Mouse (Mus musculus) mature B cell (primary cell): ENCODE results near the gene Serac1.

ENCODE experiments used
- in situ Hi-C: fragments of 300-500 bp; cut with MboI; formaldehyde crosslinking; loops from 2 replicates; pipeline ENCODE4 v1.14.3; 2019

Serac1 gene

GRCm38 (mm10) chr17:6079287-6080122 lies at the start of gene Serac1, which contains the start of gene Gtf2h5:
Gene Serac1, minus strand, starts transcription at chr17:6079741.
Gene Gtf2h5, plus strand, starts transcription at chr17:6079786.
- in situ Hi-C loops: no loop called here

- in situ Hi-C loops: no loop called here
Measured at GRCm38 (mm10) chr17:6128039-6128438, 48.5 kb upstream of the Serac1 start.

- in situ Hi-C loops: no loop called here
Measured at GRCm38 (mm10) chr17:6125441-6125840, 45.9 kb upstream of the Serac1 start.

- in situ Hi-C loops: no loop called here
Measured at GRCm38 (mm10) chr17:6123776-6124175, 44.2 kb upstream of the Serac1 start.

DNA sequence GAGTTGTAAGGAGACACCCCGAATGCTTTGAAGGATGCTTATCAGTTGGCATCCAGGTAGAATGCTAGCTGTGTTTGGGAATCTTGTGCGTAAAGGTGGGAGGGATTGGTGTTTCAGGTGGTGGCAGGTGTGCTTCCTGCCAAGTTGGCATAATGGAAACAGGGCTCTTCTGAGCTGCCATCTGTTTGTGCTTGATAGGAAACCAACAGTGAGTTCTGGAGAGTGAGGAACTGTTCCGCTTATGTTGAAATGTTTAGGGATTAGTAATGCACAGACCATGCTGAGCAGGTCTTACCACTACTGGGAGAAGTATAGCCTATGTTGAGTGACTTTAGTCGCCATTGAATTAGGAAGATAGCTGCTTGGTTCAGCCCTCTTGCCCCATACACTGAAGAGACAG lies 39.3 kb upstream of the Serac1 start:
- in situ Hi-C loops: no loop called here

- in situ Hi-C loops: no loop called here
Measured at GRCm38 (mm10) chr17:6117917-6118316, 38.4 kb upstream of the Serac1 start.

DNA sequence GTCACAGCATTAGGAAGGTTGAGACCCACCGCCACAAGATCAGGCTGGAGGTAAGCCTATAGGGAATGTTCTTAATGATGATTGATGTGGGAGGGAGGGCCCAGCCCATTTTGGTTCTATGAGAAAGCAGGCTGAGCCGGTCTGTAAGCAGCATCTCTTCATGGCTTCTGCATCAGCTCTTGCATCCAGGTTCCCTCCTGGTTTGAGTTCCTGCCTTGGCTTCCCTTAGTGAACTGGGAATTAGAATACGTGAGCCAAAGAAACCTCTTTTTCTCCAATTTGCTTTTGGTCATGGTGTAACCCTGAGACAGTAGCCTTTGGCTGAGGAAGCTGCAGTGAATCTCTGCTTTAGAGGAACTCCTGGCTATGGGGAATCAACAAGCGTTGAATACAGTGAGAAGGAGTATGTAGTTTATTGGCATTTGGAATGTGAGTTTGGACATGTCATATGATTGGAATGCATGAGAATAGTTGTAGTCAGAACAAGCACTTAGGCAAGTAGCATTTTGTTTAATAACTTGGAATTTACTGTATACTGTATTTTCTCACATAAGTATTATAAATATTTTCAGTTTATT lies 37.7 kb upstream of the Serac1 start:
- in situ Hi-C loops: no loop called here

DNA sequence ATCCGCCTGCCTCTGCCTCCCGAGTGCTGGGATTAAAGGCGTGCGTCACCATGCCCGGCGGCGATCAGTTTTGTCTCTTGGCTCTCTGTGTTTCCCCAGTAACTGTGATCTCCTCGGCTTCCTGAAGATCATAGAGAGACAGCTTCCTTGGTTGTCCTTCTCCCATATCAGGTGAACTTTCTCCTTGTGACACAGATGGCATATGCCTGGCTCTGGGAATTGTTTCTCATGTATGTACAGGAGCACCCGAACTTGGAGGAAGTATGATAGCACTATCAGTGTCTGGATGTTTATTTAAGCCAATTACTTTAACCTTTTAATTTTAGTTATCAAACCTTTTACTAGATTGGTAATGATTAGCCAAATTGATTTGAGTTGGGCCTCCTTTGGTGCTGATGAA lies 35.5 kb upstream of the Serac1 start:
- in situ Hi-C loops: no loop called here

DNA sequence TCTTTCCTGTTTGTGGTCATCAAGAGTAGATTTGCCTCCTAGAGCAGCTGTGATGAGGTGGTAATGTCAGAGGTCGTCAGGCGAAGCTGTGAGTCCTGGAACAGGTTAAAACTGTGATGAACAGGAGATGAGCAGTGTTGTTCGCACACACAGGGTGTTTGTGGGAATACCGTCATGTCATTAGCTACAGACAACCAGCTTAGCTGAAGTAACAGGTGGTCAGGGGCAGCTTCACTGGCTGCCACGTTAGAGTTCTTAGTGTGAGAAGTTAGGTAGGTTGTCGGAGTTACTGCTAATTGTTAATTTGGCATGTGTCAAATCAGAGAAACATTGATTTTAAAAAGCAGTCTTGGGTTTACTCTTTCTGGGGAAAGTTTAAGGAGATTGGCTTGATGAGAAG lies 34.1 kb upstream of the Serac1 start:
- in situ Hi-C loops: no loop called here

- in situ Hi-C loops: no loop called here
Measured at GRCm38 (mm10) chr17:6110956-6111355, 31.4 kb upstream of the Serac1 start.

DNA sequence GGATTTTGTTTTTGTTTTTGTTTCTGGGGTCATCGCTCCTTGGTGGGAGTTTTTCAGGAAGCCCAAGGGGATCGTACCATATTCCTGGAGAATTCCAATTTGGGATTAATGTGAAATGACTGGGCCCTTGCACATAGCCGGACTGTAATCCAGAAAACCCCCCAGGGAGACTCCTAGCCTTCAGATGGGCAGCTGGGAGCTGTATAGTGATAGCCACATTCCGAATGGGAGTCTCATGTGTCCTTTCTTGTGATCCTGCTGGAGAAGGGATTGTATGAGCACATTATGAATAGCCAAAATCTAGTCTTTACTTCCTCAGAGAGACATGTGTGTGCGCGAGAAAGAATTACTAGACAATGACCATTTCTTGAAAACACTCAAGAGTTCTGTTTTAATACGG lies 28.6 kb upstream of the Serac1 start:
- in situ Hi-C loops: no loop called here

GRCm38 (mm10) chr17:6107015-6107601 lies 27.6 kb upstream of the Serac1 start:
- in situ Hi-C loops: no loop called here

DNA sequence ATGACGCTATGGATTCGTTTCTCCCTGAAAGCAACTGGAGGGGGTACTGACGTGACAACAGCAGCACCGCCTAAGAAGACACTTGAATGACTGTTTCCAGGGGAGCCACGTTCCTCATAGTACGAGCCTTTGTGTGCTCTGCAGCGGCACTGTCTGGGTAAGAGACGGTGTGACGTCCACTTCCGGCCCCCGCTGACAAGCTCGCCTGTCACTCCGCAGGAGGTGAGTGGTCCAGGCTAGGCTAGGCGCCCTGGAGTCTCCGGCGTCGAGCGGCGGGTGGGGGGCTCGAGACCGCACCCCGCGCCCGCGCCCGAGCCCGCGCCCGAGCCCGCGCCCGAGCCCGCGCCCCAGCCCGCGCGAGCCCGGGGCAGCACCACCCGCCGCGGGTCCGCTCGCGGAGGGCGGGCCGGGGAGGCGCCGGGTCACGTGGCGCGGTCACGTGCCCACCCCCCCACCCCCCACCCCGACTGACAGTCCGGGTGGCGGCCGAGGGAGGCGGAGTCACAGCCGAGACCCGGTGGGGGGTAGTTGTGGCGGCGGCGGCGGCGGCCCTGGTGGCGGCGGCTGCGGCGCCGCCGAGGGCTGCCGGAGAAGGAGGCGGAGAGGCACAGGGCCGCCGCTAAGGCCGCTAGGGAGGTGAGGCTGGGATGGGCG lies 26.9 kb upstream of the Serac1 start, which contains the start of gene Tulp4:
TSS of gene Tulp4 (plus strand) at position 77 of the 654 bp plus-strand sequence.
- in situ Hi-C loops: no loop called here

GRCm38 (mm10) chr17:6103566-6103965 lies 24.0 kb upstream of the Serac1 start:
- in situ Hi-C loops: no loop called here

GRCm38 (mm10) chr17:6102287-6102686 lies 22.7 kb upstream of the Serac1 start:
- in situ Hi-C loops: no loop called here

DNA sequence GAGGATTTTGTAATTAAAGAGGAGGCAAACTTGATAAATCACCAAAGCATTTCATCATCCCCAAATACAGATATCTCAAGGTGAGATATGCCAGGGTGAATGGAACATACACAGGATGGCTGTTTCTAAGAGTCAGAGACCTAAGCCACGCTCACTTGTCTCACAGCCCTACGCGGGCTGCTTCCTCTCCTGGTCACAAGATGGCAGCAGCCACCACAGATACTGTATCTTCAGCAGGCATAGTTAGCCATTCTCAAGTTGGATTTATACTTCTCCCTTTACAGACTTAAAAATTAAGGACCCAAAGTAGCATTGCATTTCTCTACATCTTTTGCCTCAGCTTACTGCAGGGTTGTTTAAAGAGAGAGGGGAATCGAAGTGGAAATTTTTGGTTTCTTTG lies 18.3 kb upstream of the Serac1 start:
- in situ Hi-C loops: no loop called here

GRCm38 (mm10) chr17:6095579-6095978 lies 16.0 kb upstream of the Serac1 start:
- in situ Hi-C loops: no loop called here

GRCm38 (mm10) chr17:6091604-6092003 lies 12.1 kb upstream of the Serac1 start:
- in situ Hi-C loops: no loop called here

- in situ Hi-C loops: no loop called here
Measured at GRCm38 (mm10) chr17:6083323-6083890, 3.9 kb upstream of the Serac1 start.

DNA sequence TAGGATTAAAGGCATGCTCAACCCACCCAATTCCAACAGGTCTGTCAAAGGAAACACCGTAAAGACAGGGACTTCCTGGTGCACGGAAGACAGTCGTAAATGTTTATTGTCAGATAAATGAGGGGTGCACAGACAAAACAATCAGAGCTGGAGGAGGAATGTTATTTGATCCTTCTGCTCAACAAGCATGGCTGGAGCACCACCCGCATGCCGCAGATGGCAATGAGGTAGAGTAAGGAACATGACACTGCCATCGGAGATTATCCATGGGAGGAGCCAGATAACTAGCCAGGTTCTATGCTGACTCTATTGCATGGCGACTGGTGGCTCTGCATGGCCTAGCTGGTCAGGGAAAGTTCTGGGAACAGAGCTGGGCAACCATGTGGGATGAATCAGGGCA lies 6.1 kb downstream of the Serac1 start:
- in situ Hi-C loops: no loop called here

GRCm38 (mm10) chr17:6069866-6070265 lies 9.7 kb downstream of the Serac1 start:
- in situ Hi-C loops: no loop called here

DNA sequence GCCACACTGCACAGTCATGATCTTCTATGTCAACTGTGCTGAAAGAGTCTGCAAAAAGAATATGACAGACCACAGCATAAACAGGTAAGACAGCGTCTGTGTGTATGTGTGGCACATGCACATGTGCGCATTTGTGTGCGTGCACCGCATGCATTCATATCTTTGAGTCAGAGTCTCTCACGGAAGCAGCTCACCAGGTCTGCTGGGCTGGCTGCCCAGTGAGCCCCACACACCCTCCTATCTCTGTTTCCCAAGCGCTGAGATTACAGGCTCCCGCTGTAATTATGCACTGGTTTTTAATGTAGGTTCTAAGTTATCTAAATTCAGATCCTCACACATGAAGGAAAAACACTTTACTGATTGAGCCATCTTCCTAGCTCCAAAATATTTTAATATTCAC lies 11.9 kb downstream of the Serac1 start:
- in situ Hi-C loops: no loop called here
